Mouse (Mus musculus): ENCODE results near the gene Tmem156.

DNA sequence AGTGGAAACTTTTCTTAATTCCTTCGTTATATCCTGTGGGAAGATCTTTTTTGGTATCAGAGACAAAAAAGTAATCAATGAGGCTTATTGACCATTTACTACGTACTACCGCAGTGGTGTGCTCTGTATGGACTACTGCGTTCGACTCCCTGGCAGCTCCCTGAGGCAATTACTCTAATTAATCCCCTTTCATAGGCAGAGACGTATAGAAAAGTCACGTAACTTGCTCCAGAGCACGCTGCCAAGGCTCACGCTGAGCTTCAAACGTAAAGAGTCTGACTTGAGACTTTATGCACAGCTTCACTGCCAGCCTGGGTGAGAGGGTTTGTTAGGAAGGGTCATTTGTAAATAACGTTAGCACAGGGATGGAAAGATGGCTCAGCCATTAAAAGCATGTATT, 8.1 kb upstream of the Tmem156 start:
- TF ChIP-seq CTCF (IDR thresholded peaks at IDR 0.05; ENCODE audit: borderline replicate concordance, control insufficient read depth, extremely low read depth, insufficient read depth, low read length, poor library complexity): no peak
- TF ChIP-seq POLR2A (IDR thresholded peaks at IDR 0.05; ENCODE audit: control insufficient read depth, extremely low read depth, insufficient read depth, low read length, poor library complexity): no peak

Measured in thymus, adult 2 months (tissue).